Mouse (Mus musculus) left cerebral cortex, adult 2 months (tissue): ENCODE measurements around the gene Ror1. TPM values are rescaled to one million over a fixed set of nuclear protein-coding genes. Genes with fewer than 3 reads are reported as not detected.

ENCODE experiments used
- DNase-seq, 2 experiments: peaks; one replicate each; pipeline ENCODE4 v3.0.0; 2021 to 2022; ENCODE audit warnings: low spot score in 2 of 2, mixed read lengths in 1 of 2; ENCODE audit errors: extremely low spot score in 1 of 2
- H3K27ac ChIP-seq: fragments of 200-600 bp; 2 replicates; pipeline ENCODE4 v1.8.1; 2022
- H3K4me3 ChIP-seq: fragments of 200-600 bp; 2 replicates; pipeline ENCODE4 v1.8.1; 2022
- CTCF ChIP-seq: fragments of 200-600 bp; IDR thresholded peaks from 2 replicates; pipeline ENCODE4 v1.8.1; 2022; ENCODE audit warnings: antibody characterized with exemption, mild to moderate bottlenecking, moderate library complexity
- intact Hi-C: fragments of 180-260 bp; cut with DNase I; formaldehyde crosslinking; loops from one replicate; pipeline ENCODE4 v1.15.1; 2025
- total RNA-seq, 2 experiments: library from RNA; stranded (reverse); gene quantifications; 2 replicates each; pipeline ENCODE4 v1.2.3; 2021

Ror1 gene
- total RNA-seq, 2 experiments from 2014 or later: 0.72 to 0.86 TPM

- intact Hi-C loops: no loop called here
- no peak overlapping the region for H3K27ac ChIP-seq
- H3K4me3 ChIP-seq: no peak overlapping the region
- DNase-seq: no peak
- TF ChIP-seq CTCF: no peak
Observed at GRCm38 (mm10) chr4:100120547-100120946, 25.0 kb downstream of the Ror1 start.

- intact Hi-C loops: no loop called here
- Histone ChIP-seq H3K27ac (no peak overlapping the region), H3K4me3 (no peak overlapping the region)
- no peak for TF ChIP-seq CTCF
- DNase-seq: no peak
Observed at GRCm38 (mm10) chr4:100122436-100122835, 26.8 kb downstream of the Ror1 start.

- TF ChIP-seq CTCF: no peak
- no peak overlapping the region for H3K4me3 ChIP-seq
- H3K27ac ChIP-seq: no peak overlapping the region
- no peak for DNase-seq
- intact Hi-C loops: no loop called here
Observed at GRCm38 (mm10) chr4:100123519-100123918, 27.9 kb downstream of the Ror1 start.

GRCm38 (mm10) chr4:100124056-100124455, 28.5 kb downstream of the Ror1 start:
- Histone ChIP-seq H3K27ac (no peak overlapping the region), H3K4me3 (no peak overlapping the region)
- intact Hi-C loops: no loop called here
- TF ChIP-seq CTCF: no peak
- DNase-seq: no peak

GRCm38 (mm10) chr4:100124935-100125334, 29.3 kb downstream of the Ror1 start:
- no peak for DNase-seq
- Histone ChIP-seq H3K4me3 (no peak overlapping the region), H3K27ac (no peak overlapping the region)
- intact Hi-C loops: no loop called here
- no peak for TF ChIP-seq CTCF

GRCm38 (mm10) chr4:100126531-100127310, 31.1 kb downstream of the Ror1 start:
- DNase-seq: no peak
- intact Hi-C loops: no loop called here
- TF ChIP-seq CTCF: no peak
- Histone ChIP-seq H3K27ac (no peak overlapping the region), H3K4me3 (no peak overlapping the region)

- no peak overlapping the region for H3K27ac ChIP-seq
- intact Hi-C loops: no loop called here
Observed at GRCm38 (mm10) chr4:100128026-100128922, 32.7 kb downstream of the Ror1 start.

GRCm38 (mm10) chr4:100129201-100129600, 33.6 kb downstream of the Ror1 start:
- Histone ChIP-seq H3K4me3 (no peak overlapping the region), H3K27ac (no peak overlapping the region)
- TF ChIP-seq CTCF: no peak
- no peak for DNase-seq
- intact Hi-C loops: no loop called here

More at GRCm38 (mm10) chr4:100128026-100128922, 32.7 kb downstream of the Ror1 start:
- H3K4me3 ChIP-seq: no peak overlapping the region
- TF ChIP-seq CTCF: no peak
- no peak for DNase-seq

GRCm38 (mm10) chr4:100130771-100131475, 35.3 kb downstream of the Ror1 start:
- no peak for DNase-seq

GRCm38 (mm10) chr4:100131488-100131887, 35.9 kb downstream of the Ror1 start:
- intact Hi-C loops: no loop called here
- no peak for DNase-seq
- Histone ChIP-seq H3K27ac (no peak overlapping the region), H3K4me3 (no peak overlapping the region)
- no peak for TF ChIP-seq CTCF

More at GRCm38 (mm10) chr4:100130771-100131475, 35.3 kb downstream of the Ror1 start:
- Histone ChIP-seq H3K4me3 (no peak overlapping the region), H3K27ac (no peak overlapping the region)
- no peak for TF ChIP-seq CTCF
- intact Hi-C loops: no loop called here

GRCm38 (mm10) chr4:100132261-100132660, 36.7 kb downstream of the Ror1 start:
- intact Hi-C loops: no loop called here
- H3K4me3 ChIP-seq: no peak overlapping the region
- DNase-seq: no peak
- H3K27ac ChIP-seq: no peak overlapping the region
- TF ChIP-seq CTCF: no peak

- Histone ChIP-seq H3K4me3 (no peak overlapping the region), H3K27ac (no peak overlapping the region)
- no peak for DNase-seq
- intact Hi-C loops: no loop called here
- no peak for TF ChIP-seq CTCF
Observed at GRCm38 (mm10) chr4:100136046-100136445, 40.5 kb downstream of the Ror1 start.
